Comparison of ENCODE assay signal across 10 mouse cellular contexts in genomic region chr2:181677096-181677754, GRCm38 (mm10). TPM values are rescaled to one million over a fixed set of nuclear protein-coding genes. Genes with fewer than 3 reads are reported as not detected.
DNase-seq lines count a peak whose midpoint lies in the region; ATAC-seq and TF ChIP-seq lines count a peak whose summit lies in the region.
"Had no signal": no experiment of that assay in that cellular context is flagged by ENCODE, and none has a peak within 500 bp of the region (broad histone marks: within the 10 kb centered on the region; RNA-seq: fewer than 3 reads in every experiment).

No protein-coding gene starts in this region.

- H3K79me2 ChIP-seq in liver, adult 2 months (ENCODE audit: control insufficient read depth, insufficient read depth, low read length): no peaks in the 10 kb centered on the region

- H3K36me3 ChIP-seq in liver, adult 2 months (ENCODE audit: control insufficient read depth, insufficient read depth, low read length): no peaks in the 10 kb centered on the region
- H3K36me3 ChIP-seq in liver, embryonic 11.5 days (ENCODE audit: control insufficient read depth, insufficient read depth, low read length): no peaks in the 10 kb centered on the region

- no peak overlapping the region for H3K4me3 ChIP-seq in liver, adult 2 months (ENCODE audit: insufficient read depth, low read depth, low read length)
- H3K4me3 ChIP-seq in liver, embryonic 11.5 days (ENCODE audit: low read depth, low read length): no peak overlapping the region

- peak; percentile 24; the same call in 1 of the 2 replicates for TF ChIP-seq CTCF in liver, adult 2 months (IDR thresholded peaks at IDR 0.05; ENCODE audit: low read depth, low read length)

- H3K4me1 ChIP-seq in liver, adult 2 months (ENCODE audit: control insufficient read depth, insufficient read depth, low read length): peaks cover 8% of the 10 kb centered on the region; the same call in 1 of the 2 replicates
- peaks cover 16% of the 10 kb centered on the region for H3K4me1 ChIP-seq in liver, embryonic 11.5 days (replicated peaks; ENCODE audit: control insufficient read depth, insufficient read depth, low read length)

- H3K9me3 ChIP-seq in liver, embryonic 11.5 days (ENCODE audit: control insufficient read depth, low read length): no peaks in the 10 kb centered on the region

- no peak for ATAC-seq in liver, embryonic 11.5 days (replicated peaks; ENCODE audit: low FRiP score)

- intact Hi-C loops in gastrocnemius, postnatal 14 days (cut with DNase I; ENCODE audit: low total_unique reads): no loop called here

- WGBS in liver, adult 2 months: 83% methylated on average over 5 of the region's 5 CpGs
- 60% methylated on average over 5 of the region's 5 CpGs for WGBS in liver, embryonic 11.5 days

- no peak overlapping the region for H3K4me2 ChIP-seq in liver, embryonic 11.5 days

- no peak overlapping the region for H3K9ac ChIP-seq in liver, adult 2 months (ENCODE audit: low read depth, low read length)
- no peak overlapping the region for H3K9ac ChIP-seq in liver, embryonic 11.5 days (ENCODE audit: low read depth, low read length)

- H3K27me3 ChIP-seq in liver, adult 2 months (ENCODE audit: control insufficient read depth, insufficient read depth, low read length): no peaks in the 10 kb centered on the region
- peaks cover 19% of the 10 kb centered on the region for H3K27me3 ChIP-seq in liver, embryonic 11.5 days (replicated peaks; ENCODE audit: control insufficient read depth, insufficient read depth, low read length)

- no peak for TF ChIP-seq POLR2A in liver, adult 2 months (IDR thresholded peaks at IDR 0.05; ENCODE audit: extremely low read depth, insufficient read depth, low read length)

- H3K27ac ChIP-seq in liver, adult 2 months (replicated peaks; ENCODE audit: insufficient read depth, low read depth, low read length): peak overlapping the region; percentile 77
- no peak overlapping the region for H3K27ac ChIP-seq in liver, embryonic 11.5 days (ENCODE audit: low read depth, low read length)

- no peak for DNase-seq in liver, adult 2 months (ENCODE audit: extremely low read depth, low read depth, low spot score)
- DNase-seq in liver, embryonic 11.5 days (ENCODE audit: low spot score): no peak
- peak; percentile 44 for DNase-seq in gastrocnemius, postnatal 14 days
- peak; percentile 46 for DNase-seq in kidney, adult 18-20 months
- peak; percentile 68 to 84 for DNase-seq in lung, postnatal 4 days
- no peak for DNase-seq in right cerebral cortex, postnatal 25 days
- no peak for DNase-seq in embryo, embryonic 11 days
- no peak for DNase-seq in right cerebral cortex, postnatal 14 days

RNA-seq across cellular contexts. Expression of gene Tcea2, which starts 2.9 kb away (rescaled TPM):
- 1.1 and 1.4 TPM in 2 replicates for total RNA-seq in liver, adult 2 months (2014; rRNA removed)
- 1.8 and 2.8 TPM in 2 replicates for polyA plus RNA-seq in liver, adult 2 months (2012; rRNA removed)
- 8.1 and 12.1 TPM in 2 replicates for polyA plus RNA-seq in liver, embryonic 11.5 days (2014; fragmentation: Nextera tagmentation; extraction: Ambion mirVana)
- total RNA-seq in gastrocnemius, postnatal 14 days (2021): 1 to 10 TPM; 4.2 to 6.0 TPM

RNA-seq across cellular contexts. Expression of gene Sox18, which starts 5.8 kb away (rescaled TPM):
- 1.4 and 2.9 TPM in 2 replicates for total RNA-seq in liver, adult 2 months (2014; rRNA removed)
- polyA plus RNA-seq in liver, adult 2 months (2012; rRNA removed): 8.0 and 9.8 TPM in 2 replicates
- polyA plus RNA-seq in liver, embryonic 11.5 days (2014; fragmentation: Nextera tagmentation; extraction: Ambion mirVana): 16.1 and 19.4 TPM in 2 replicates
- total RNA-seq in gastrocnemius, postnatal 14 days (2021): 10 to 100 TPM; 27.3 to 28.0 TPM
- total RNA-seq: hematopoietic stem cell, adult 5-6 weeks had no signal

RNA-seq across cellular contexts. Expression of gene Rgs19, which starts 16.6 kb away (rescaled TPM):
- 1.5 and 3.2 TPM in 2 replicates for total RNA-seq in liver, adult 2 months (2014; rRNA removed)
- 4.5 and 7.8 TPM in 2 replicates for polyA plus RNA-seq in liver, adult 2 months (2012; rRNA removed)
- polyA plus RNA-seq in liver, embryonic 11.5 days (2014; fragmentation: Nextera tagmentation; extraction: Ambion mirVana): 51.4 and 51.8 TPM in 2 replicates
- 1 to 10 TPM; 5.1 to 6.5 TPM for total RNA-seq in gastrocnemius, postnatal 14 days (2021)

RNA-seq across cellular contexts. Expression of gene Gm29797, which starts 20.4 kb away (rescaled TPM):
- total RNA-seq in liver, adult 2 months (2014; rRNA removed): not detected in 2 replicates
- not detected in 2 replicates for polyA plus RNA-seq in liver, adult 2 months (2012; rRNA removed)
- not detected in 2 replicates for polyA plus RNA-seq in liver, embryonic 11.5 days (2014; fragmentation: Nextera tagmentation; extraction: Ambion mirVana)
- total RNA-seq in gastrocnemius, postnatal 14 days (2021): not detected
- total RNA-seq: hematopoietic stem cell, adult 5-6 weeks had no signal
- polyA plus RNA-seq: neural tube, embryonic 14.5 days had no signal

RNA-seq across cellular contexts. Expression of gene Lkaaear1, which starts 21.0 kb away (rescaled TPM):
- not detected in 2 replicates for total RNA-seq in liver, adult 2 months (2014; rRNA removed)
- not detected in 2 replicates for polyA plus RNA-seq in liver, adult 2 months (2012; rRNA removed)
- not detected in 2 replicates for polyA plus RNA-seq in liver, embryonic 11.5 days (2014; fragmentation: Nextera tagmentation; extraction: Ambion mirVana)
- not detected for total RNA-seq in gastrocnemius, postnatal 14 days (2021)
- total RNA-seq: hematopoietic stem cell, adult 5-6 weeks had no signal
- polyA plus RNA-seq: neural tube, embryonic 14.5 days had no signal

Comparison
In these comparisons a context has a peak if more than half of its experiments do, and no peak if none do; other contexts are left out.
1. DNase-seq: peak in gastrocnemius, postnatal 14 days (single experiment), kidney, adult 18-20 months (single experiment) and lung, postnatal 4 days (2 of 2); none in liver, adult 2 months (single experiment), liver, embryonic 11.5 days (single experiment), right cerebral cortex, postnatal 25 days (single experiment), embryo, embryonic 11 days (single experiment) and right cerebral cortex, postnatal 14 days (single experiment).